Mouse (Mus musculus): ENCODE data around the gene Ice1.

The Ice1 gene

GRCm38 (mm10) chr13:70639639-70640038, 2.2 kb upstream of the Ice1 start:
- peak; percentile 21 for DNase-seq (ENCODE audit: low read depth)

GRCm38 (mm10) chr13:70637662-70638291, 343 bp upstream of the Ice1 start:
- peak; percentile 97 for DNase-seq (ENCODE audit: low read depth)

- peak; percentile 36 for DNase-seq (ENCODE audit: low read depth)
Measured at GRCm38 (mm10) chr13:70636706-70637105, 728 bp downstream of the Ice1 start.

GRCm38 (mm10) chr13:70635591-70635990, 1.8 kb downstream of the Ice1 start:
- no peak for DNase-seq (ENCODE audit: low read depth)

GRCm38 (mm10) chr13:70626416-70626815, 11.0 kb downstream of the Ice1 start:
- no peak for DNase-seq (ENCODE audit: low read depth)

GRCm38 (mm10) chr13:70625665-70626064, 11.8 kb downstream of the Ice1 start:
- DNase-seq (ENCODE audit: low read depth) = no peak

- no peak for DNase-seq (ENCODE audit: low read depth)
Measured at GRCm38 (mm10) chr13:70624445-70624844, 13.0 kb downstream of the Ice1 start.

GRCm38 (mm10) chr13:70622461-70623057, 14.9 kb downstream of the Ice1 start:
- no peak for DNase-seq (ENCODE audit: low read depth)

GRCm38 (mm10) chr13:70621509-70621908, 15.9 kb downstream of the Ice1 start:
- no peak for DNase-seq (ENCODE audit: low read depth)

GRCm38 (mm10) chr13:70612837-70613236, 24.6 kb downstream of the Ice1 start:
- peak; percentile 62 for DNase-seq (ENCODE audit: low read depth)

- peak; percentile 74 for DNase-seq (ENCODE audit: low read depth)
Measured at GRCm38 (mm10) chr13:70610431-70611420, 26.7 kb downstream of the Ice1 start.

- DNase-seq (ENCODE audit: low read depth) = no peak
Measured at GRCm38 (mm10) chr13:70609632-70610031, 27.8 kb downstream of the Ice1 start.

GRCm38 (mm10) chr13:70605366-70605765, 32.1 kb downstream of the Ice1 start:
- no peak for DNase-seq (ENCODE audit: low read depth)

GRCm38 (mm10) chr13:70604723-70605122, 32.7 kb downstream of the Ice1 start:
- peak; percentile 13 for DNase-seq (ENCODE audit: low read depth)

- no peak for DNase-seq (ENCODE audit: low read depth)
Measured at GRCm38 (mm10) chr13:70601566-70601965, 35.9 kb downstream of the Ice1 start.

- peak; percentile 45 for DNase-seq (ENCODE audit: low read depth)
Measured at GRCm38 (mm10) chr13:70599964-70600619, 37.3 kb downstream of the Ice1 start.

- no peak for DNase-seq (ENCODE audit: low read depth)
Measured at GRCm38 (mm10) chr13:70598941-70599340, 38.5 kb downstream of the Ice1 start.

- no peak for DNase-seq (ENCODE audit: low read depth)
Measured at GRCm38 (mm10) chr13:70596901-70597300, 40.5 kb downstream of the Ice1 start.

- no peak for DNase-seq (ENCODE audit: low read depth)
Measured at GRCm38 (mm10) chr13:70590248-70590762, 47.1 kb downstream of the Ice1 start.

- DNase-seq (ENCODE audit: low read depth) = peak; percentile 52
Measured at GRCm38 (mm10) chr13:70586969-70587368, 50.5 kb downstream of the Ice1 start.

- DNase-seq (ENCODE audit: low read depth) = peak; percentile 52
Measured at GRCm38 (mm10) chr13:70582517-70582916, 54.9 kb downstream of the Ice1 start.

GRCm38 (mm10) chr13:70581509-70581908, 55.9 kb downstream of the Ice1 start:
- DNase-seq (ENCODE audit: low read depth) = no peak

Data from 416B (cell line).